10 mouse cellular contexts compared by ENCODE assay signal in genomic region chr7:29306108-29306507, GRCm38 (mm10). TPM values are rescaled to one million over a fixed set of nuclear protein-coding genes. Genes with fewer than 3 reads are reported as not detected.
DNase-seq lines count a peak whose midpoint lies in the region; ATAC-seq and TF ChIP-seq lines count a peak whose summit lies in the region.
"Had no signal": no experiment of that assay in that cellular context is flagged by ENCODE, and none has a peak within 500 bp of the region (broad histone marks: within the 10 kb centered on the region; RNA-seq: fewer than 3 reads in every experiment).

No protein-coding gene starts in this region.

- no peak for TF ChIP-seq CTCF in E14TG2a.4 (conservative IDR thresholded peaks at IDR 0.05; ENCODE audit: low read length)
- no peak for TF ChIP-seq CTCF in cortical plate, adult 2 months (IDR thresholded peaks at IDR 0.05; ENCODE audit: extremely low read depth, insufficient read depth, low read length)

- no peaks in the 10 kb centered on the region for H3K9me3 ChIP-seq in E14TG2a.4 (ENCODE audit: low read length)
- H3K9me3 ChIP-seq in hindbrain, embryonic 11.5 days (ENCODE audit: control insufficient read depth, low read length): no peaks in the 10 kb centered on the region
- H3K9me3 ChIP-seq in midbrain, embryonic 13.5 days: no peaks in the 10 kb centered on the region

- no peak for TF ChIP-seq POLR2A in cortical plate, adult 2 months (IDR thresholded peaks at IDR 0.05; ENCODE audit: extremely low read depth, insufficient read depth, low read length)

- no peak for DNase-seq in hindbrain, embryonic 11.5 days (ENCODE audit: low spot score)
- no peak for DNase-seq in layer of hippocampus, adult 9-11 months
- no peak for DNase-seq in adrenal gland, adult (ENCODE audit: inconsistent age in 2 of 2, low spot score in 1 of 2)
- DNase-seq in kidney, adult 8-10 months: no peak
- DNase-seq in Muller cell, postnatal 12 days (ENCODE audit: inconsistent ontology term): no peak
- DNase-seq: lung, adult 2 months had no signal

- H3K27ac ChIP-seq in cortical plate, adult 2 months (ENCODE audit: insufficient read depth, low read length): no peak overlapping the region
- peak overlapping the region; percentile 89 for H3K27ac ChIP-seq in hindbrain, embryonic 11.5 days (ENCODE audit: low read depth, low read length)
- peak overlapping the region; percentile 96 for H3K27ac ChIP-seq in midbrain, embryonic 13.5 days

- peaks cover 4% of the 10 kb centered on the region for H3K36me3 ChIP-seq in E14TG2a.4 (ENCODE audit: insufficient read depth, low read length)
- H3K36me3 ChIP-seq in hindbrain, embryonic 11.5 days (ENCODE audit: control insufficient read depth, insufficient read depth, low read length): peaks cover under 1% of the 10 kb centered on the region
- H3K36me3 ChIP-seq in midbrain, embryonic 13.5 days: peaks cover 12% of the 10 kb centered on the region

- H3K4me1 ChIP-seq in E14TG2a.4 (replicated peaks; ENCODE audit: low read depth, low read length): peaks cover 65% of the 10 kb centered on the region
- peaks cover 2% of the 10 kb centered on the region; the same call in 1 of the 2 replicates for H3K4me1 ChIP-seq in cortical plate, adult 2 months (ENCODE audit: control insufficient read depth, insufficient read depth, low read length)
- peaks cover 26% of the 10 kb centered on the region for H3K4me1 ChIP-seq in hindbrain, embryonic 11.5 days (replicated peaks; ENCODE audit: control insufficient read depth, insufficient read depth, low read length)
- peaks cover 74% of the 10 kb centered on the region for H3K4me1 ChIP-seq in midbrain, embryonic 13.5 days (replicated peaks)

- H3K4me3 ChIP-seq in E14TG2a.4 (replicated peaks; ENCODE audit: low read length): peak overlapping the region; percentile 92
- H3K4me3 ChIP-seq in cortical plate, adult 2 months (ENCODE audit: insufficient read depth, low read length): peak overlapping the region; percentile 7; the same call in 1 of the 2 replicates
- H3K4me3 ChIP-seq in hindbrain, embryonic 11.5 days (ENCODE audit: low read depth, low read length): no peak overlapping the region; the same call in 1 of the 2 replicates
- peak overlapping the region; percentile 75 for H3K4me3 ChIP-seq in midbrain, embryonic 13.5 days (replicated peaks)
- H3K4me3 ChIP-seq: myocyte had no signal

- 30% methylated on average over 7 of the region's 7 CpGs for WGBS in hindbrain, embryonic 11.5 days
- WGBS in midbrain, embryonic 13.5 days: 12% methylated on average over 7 of the region's 7 CpGs

- peaks cover 34% of the 10 kb centered on the region for H3K27me3 ChIP-seq in E14TG2a.4 (ENCODE audit: insufficient read depth, low read length)
- no peaks in the 10 kb centered on the region for H3K27me3 ChIP-seq in hindbrain, embryonic 11.5 days (ENCODE audit: control insufficient read depth, insufficient read depth, low read length)
- 0 out of 2 replicates have a peak, but pooled peaks cover 5% of the 10 kb centered on the region for H3K27me3 ChIP-seq in midbrain, embryonic 13.5 days

- H3K4me2 ChIP-seq in hindbrain, embryonic 11.5 days (replicated peaks; ENCODE audit: low read depth, low read length): peak overlapping the region; percentile 92
- H3K4me2 ChIP-seq in midbrain, embryonic 13.5 days (replicated peaks): peak overlapping the region; percentile 92

- H3K9ac ChIP-seq in hindbrain, embryonic 11.5 days (ENCODE audit: low read depth, low read length): peak overlapping the region; percentile 75; the same call in 1 of the 2 replicates
- peak overlapping the region; percentile 55 for H3K9ac ChIP-seq in midbrain, embryonic 13.5 days (replicated peaks)

- no peak; the same call in 1 of the 2 replicates for ATAC-seq in hindbrain, embryonic 11.5 days (ENCODE audit: low FRiP score)
- no peak for ATAC-seq in midbrain, embryonic 13.5 days

RNA-seq across cellular contexts. Expression of gene Dpf1, which starts 2.4 kb away (rescaled TPM):
- 59.6 and 65.1 TPM in 2 replicates for polyA plus RNA-seq in cortical plate, adult 2 months (2012; rRNA removed)
- 60.9 and 73.6 TPM in 2 replicates for polyA plus RNA-seq in hindbrain, embryonic 11.5 days (2014; fragmentation: Nextera tagmentation; extraction: Ambion mirVana)
- polyA plus RNA-seq in midbrain, embryonic 13.5 days (2015; fragmentation: Nextera tagmentation; extraction: Ambion mirVana): 201 and 213 TPM in 2 replicates

RNA-seq across cellular contexts. Expression of gene Ppp1r14a, which starts 17.0 kb away (rescaled TPM):
- polyA plus RNA-seq in cortical plate, adult 2 months (2012; rRNA removed): 40.8 and 44.7 TPM in 2 replicates
- polyA plus RNA-seq in hindbrain, embryonic 11.5 days (2014; fragmentation: Nextera tagmentation; extraction: Ambion mirVana): 33.9 and 37.0 TPM in 2 replicates
- 7.9 and 8.1 TPM in 2 replicates for polyA plus RNA-seq in midbrain, embryonic 13.5 days (2015; fragmentation: Nextera tagmentation; extraction: Ambion mirVana)

RNA-seq across cellular contexts. Expression of gene Spint2, which starts 24.4 kb away (rescaled TPM):
- polyA plus RNA-seq in cortical plate, adult 2 months (2012; rRNA removed): 25.9 and 27.4 TPM in 2 replicates
- polyA plus RNA-seq in hindbrain, embryonic 11.5 days (2014; fragmentation: Nextera tagmentation; extraction: Ambion mirVana): 37.5 and 43.4 TPM in 2 replicates
- polyA plus RNA-seq in midbrain, embryonic 13.5 days (2015; fragmentation: Nextera tagmentation; extraction: Ambion mirVana): 26.1 and 28.7 TPM in 2 replicates

RNA-seq across cellular contexts. Expression of gene 2200002D01Rik, which starts 57.8 kb away (rescaled TPM):
- 0.10 and 0.47 TPM in 2 replicates for polyA plus RNA-seq in cortical plate, adult 2 months (2012; rRNA removed)
- 2.5 and 2.7 TPM in 2 replicates for polyA plus RNA-seq in hindbrain, embryonic 11.5 days (2014; fragmentation: Nextera tagmentation; extraction: Ambion mirVana)
- polyA plus RNA-seq in midbrain, embryonic 13.5 days (2015; fragmentation: Nextera tagmentation; extraction: Ambion mirVana): 0.92 and 2.0 TPM in 2 replicates
